Mouse (Mus musculus) cerebellum, postnatal 25 days (tissue): ENCODE measurements around the gene Slc43a2.
A peak's percentile ranks its signal among the peaks of the same experiment; 100 is the strongest.

Experiments used
- DNase-seq, 2 experiments: peaks; one replicate each; pipeline ENCODE4 v3.0.0; 2021; ENCODE audit warnings: mixed read lengths in 2 of 2

The Slc43a2 gene

DNA sequence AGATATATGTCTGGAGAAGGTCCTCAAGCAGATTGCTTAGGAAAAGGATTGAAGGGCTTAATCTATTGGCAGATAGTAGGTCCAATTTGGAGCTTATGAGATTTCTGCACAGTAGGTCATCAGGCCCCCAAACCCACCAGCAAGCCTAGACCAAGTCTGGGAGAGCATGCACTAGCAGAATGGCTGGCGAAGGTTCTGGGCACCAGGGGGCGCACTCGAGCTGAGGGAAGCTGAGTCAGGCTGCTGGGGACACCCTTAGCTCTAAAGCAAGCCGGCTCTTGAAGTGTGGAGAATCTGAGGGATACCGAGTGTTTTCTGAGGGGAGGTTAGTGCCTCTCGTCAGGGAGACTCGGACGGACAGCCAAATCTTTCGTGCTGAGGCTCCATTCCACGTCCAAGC lies 1.2 kb upstream of the Slc43a2 start:
- DNase-seq, result peak; percentile 100

DNA sequence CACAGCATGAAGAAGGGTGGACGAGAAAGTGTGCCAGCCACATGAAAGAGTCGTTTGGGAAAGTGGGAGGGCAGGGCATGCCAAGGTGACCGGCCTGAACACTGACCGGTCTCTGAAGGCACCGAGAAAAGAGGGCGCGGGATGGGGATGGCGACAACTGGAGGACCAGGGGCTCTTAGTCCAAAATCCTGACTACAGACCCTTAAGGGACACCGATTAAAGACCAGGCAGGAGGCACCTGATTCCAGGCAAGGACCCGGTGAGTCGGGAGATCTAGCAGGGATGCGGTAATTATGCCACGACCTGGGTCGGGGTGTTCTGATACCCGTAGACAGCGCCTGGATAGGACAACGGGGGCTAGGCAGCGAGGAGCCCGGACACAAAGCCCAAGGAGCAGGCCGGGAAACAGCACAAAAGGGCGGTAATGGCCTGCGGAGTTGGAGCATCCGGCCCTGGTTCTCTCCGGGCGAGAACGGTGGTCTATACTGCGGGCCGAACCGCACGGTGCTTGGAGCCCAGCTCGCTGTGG lies 585 bp upstream of the Slc43a2 start:
- DNase-seq, result peak in 1 of 2 experiments; percentile 65

DNA sequence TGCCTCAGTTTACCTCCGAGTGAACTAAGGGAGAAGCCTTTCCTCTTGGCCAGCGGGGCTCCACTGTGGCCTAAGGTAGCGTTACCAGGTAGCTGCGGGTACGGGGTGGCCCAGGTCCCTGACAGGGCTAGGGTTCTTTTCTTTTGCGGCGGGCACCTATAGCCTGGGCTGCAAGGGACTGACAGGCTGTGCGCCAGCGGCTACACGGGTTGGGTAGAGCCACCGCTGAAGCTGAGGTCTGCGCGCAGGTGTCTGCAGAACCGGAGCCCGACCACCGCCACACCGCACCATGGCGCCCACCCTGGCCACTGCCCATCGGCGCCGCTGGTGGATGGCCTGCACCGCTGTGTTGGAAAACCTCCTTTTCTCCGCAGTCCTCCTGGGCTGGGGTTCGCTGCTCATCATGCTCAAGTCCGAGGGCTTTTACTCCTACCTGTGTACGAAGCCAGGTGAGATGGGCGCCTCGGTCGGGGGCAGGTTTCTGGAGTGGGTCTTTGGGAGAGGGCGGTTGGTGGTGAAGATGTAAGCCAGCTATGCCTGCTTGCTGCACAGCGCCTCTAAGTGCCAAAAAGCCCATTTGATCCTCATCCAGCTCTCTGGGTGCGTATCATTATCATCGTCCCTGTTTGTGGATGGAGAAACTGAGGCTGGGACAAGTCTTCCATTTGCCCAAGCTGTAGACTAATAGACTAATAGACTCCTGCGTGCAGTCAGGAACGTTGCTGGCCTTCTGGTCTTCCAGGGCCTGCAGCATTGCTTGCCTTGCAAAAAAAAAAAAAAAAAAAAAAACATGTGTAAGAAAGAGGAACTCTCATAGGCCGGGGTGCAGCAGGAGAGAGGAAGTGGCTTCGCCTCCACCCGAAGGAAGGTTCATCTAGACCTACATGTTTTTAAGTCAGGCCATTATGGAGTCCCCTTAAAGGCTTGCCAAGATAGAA lies 1.1 kb downstream of the Slc43a2 start:
- DNase-seq, result peak; percentile 73 to 75

DNA sequence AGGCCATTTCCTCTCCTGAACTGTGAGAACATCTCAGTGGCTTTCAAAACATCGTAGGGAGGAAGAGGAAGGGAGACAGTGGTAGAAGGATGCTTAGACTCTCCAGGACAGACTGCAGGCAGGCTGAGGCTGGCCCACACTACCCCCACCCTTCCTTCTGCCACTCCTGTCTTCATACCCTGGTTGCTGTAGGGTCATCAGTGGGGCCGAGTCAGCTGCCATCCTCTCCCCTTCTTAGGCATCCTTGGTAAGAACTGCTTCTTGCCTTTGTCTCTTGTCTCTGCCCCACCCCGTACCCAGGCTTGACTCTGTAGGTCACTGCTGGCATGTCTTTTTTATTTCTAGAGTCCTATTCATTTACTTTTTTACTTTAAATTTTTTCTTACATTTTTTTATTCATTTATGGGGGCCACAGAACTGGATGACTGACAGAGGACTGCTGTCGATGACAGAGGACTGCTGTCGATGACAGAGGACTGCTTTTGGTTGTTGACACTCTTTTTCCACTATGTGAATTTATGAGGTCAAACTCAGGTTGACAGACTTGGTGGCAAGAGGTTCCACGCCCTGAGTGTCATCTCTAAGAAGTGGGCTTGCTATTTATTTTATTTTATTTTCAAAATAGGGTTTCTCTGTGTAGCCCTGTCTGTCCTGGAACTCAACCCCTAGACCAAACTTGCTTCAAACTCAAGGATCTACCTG lies 2.0 kb downstream of the Slc43a2 start:
- DNase-seq, result peak; percentile 43 to 52

DNA sequence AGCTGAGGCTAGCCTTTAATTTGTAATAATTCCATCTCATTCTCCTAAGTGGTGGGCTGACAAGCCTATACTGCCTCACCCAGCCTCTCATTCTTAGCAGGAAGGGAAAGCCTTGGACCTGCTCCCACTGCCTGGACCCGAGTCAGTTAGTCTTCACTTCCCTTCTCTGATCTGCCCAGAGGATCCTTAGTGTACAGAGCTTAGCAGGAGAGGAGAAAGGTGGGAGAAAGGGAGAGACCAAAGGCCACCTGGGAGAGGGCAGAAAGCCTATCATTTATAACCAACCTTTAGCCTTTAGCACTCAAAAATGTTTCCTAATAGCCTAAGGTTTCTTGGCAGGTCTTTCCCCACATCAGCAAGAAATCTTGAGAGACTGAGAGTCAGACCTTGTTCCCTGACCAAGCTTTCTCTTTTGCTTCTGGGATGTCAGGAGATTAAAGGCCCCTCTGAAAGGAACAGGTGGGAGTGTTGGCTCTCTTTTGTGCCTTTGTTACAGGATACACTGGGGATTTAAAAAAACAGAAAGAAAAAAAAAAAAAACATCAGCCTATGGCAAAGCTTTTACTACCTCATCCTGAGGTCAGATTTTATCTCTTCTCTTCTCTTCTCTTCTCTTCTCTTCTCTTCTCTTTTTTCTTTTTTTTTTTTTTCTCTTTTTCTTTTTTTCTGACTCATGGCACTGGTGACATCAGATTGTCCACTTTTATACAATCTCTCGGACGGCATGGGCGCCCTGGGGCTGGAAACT lies 3.0 kb downstream of the Slc43a2 start:
- peak; percentile 61 to 68 for DNase-seq

DNA sequence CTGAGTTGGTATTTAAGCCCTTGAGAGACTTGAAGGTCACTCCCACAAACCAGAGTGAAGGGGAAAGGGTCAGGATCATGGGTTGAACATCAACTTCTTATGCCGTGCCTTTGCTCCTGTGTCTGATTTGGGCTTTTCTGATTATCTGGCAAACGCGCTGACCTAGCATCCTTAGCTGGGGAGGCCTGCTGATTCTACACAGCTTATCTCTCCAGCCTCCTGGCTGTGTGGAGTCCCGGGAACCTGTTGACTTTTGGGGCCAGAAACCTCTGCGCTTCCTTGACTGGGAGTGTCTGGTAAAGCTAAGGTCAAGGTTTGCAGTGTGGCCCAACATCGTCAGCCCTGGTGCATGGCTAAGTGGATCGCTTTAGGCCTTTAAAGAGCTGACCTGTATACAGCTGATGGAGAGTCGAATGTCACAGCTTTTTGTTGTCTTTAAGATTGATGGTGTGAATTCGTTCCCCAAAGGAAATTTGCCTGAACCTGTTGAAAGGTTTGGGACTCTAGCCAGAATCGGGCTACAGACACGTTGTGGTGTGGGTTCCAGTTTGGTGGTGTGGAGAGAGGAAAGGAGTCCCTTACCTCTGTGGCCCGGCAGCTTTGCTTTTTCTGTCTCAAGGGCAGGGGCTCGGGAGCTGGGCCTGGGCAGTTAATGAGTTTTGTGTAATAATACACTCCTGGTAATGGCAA lies 3.8 kb downstream of the Slc43a2 start:
- DNase-seq, result peak; percentile 56

DNA sequence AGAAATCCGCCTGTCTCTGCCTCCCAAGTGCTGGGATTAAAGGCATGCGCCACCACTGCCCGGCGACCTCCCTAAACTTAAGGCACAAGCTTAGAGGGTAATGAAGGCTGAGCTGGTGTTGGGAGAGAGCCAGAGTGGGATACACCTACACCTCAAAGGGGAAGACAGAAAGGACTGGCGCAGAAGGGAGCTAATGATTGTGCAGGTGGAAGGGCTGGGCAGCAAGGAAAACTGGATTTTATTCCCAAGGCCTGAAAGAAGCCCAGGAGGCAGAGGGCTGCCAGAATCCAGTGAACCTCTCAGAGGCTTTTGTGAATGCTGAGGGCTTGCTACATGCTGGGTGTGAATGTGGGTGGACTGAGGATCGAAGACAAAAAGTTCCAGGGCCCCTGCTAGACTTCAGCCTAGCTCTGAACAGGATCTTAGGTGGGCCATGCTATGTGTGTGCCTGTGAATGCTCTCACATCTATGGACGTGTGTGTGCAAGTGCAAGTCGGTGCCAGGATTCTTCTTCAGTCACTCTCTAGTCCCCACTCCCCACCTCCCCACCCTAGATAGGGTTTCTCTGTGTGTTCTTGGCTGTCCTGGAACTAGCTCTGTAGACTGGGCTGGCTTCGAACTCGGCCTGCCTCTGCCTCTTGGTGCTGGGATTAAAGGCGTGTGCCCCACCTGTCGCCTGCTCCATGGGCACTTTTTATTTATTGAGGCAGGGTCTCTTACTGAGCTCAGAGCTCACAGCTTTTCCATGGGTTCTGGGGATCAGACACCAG lies 4.9 kb downstream of the Slc43a2 start:
- no peak for DNase-seq

DNA sequence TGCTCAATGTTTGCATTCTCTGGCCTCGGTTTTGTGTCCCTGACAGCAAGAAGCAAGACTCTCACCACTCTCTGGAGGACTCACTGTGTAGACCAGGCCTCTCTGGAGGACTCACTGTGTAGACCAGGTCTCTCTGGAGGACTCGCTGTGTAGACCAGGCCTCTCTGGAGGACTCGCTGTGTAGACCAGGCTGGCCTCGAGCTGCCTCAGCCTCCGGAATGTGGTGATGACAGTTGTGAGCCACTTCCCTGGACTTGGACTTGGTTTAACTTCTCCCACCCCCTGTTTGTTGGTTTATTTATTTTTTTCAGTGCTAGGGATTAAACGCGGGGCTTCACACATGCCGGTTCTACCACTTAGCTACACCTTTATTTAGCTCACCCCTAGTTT lies 5.5 kb downstream of the Slc43a2 start:
- DNase-seq, result no peak

DNA sequence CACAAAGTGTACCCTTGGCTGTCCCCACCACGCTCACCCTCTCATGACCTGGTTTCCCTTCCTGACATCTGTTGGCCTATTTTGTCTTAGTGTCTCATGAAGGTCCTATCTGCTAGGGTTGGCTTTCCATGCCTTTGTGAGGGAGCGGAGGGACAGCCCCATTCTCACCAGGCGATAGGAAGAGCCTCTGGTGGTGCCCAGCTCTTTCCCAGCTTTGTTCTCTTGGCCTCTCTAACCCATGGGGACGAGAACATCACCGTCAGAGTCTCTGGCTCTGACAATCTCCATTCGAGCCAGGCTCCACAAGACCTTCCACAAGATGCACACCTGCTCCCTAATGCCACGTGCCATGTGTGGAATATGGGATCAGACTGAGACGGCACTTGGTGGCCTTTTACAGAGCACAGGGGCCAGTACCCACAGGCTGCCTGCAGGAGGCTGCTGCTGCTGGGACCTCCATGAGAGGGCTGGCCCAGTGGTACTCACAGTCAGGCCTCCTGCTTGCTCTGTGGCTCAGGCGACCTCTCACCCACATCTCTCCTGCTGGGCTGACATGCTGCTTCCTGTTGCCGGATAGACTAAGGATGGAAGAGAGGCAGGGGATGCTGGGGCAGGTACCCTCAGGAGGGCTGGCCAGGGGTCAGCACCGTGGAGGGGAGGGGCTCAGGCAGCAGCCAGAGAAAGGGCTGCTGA lies 6.1 kb downstream of the Slc43a2 start:
- DNase-seq, result peak; percentile 68 to 76

DNA sequence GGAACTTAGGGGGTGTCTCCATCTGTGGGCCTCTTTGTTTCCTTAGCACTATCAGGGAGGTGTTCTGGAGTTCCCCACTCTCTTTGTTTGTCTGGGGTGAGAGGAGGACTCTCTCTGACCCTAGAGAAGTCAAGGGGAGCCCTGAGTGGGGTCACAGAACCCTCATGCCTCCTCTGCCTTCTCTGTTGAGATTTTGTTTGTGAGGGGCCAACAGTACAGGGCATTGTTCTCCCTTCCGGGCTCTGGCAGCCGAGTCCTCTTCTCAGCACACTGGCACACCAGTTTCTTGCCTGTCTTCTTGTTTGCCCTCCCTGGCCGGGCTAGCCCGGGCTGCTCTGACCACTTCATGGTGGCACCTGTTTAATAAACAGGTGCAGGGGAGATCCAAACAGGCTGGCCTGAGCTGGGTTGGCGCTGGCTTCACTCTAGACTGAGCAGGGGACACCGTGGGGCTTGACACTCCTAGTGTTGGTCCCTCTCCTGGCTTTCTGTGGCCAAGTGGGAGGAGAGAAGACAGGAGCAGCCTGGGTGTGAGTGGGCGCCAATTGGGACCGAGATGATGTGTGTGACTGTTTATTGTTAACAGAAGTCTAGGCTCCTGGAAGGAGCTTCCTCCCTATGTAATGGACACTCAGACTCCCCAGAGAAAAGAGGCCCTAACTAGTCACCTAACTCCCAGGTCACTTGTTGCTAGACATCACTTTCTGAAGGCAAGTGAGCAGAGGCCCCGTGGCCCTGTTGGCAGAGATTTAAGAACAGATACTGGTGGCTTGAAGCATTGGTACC lies 6.9 kb downstream of the Slc43a2 start:
- DNase-seq, result peak; percentile 55 to 56

DNA sequence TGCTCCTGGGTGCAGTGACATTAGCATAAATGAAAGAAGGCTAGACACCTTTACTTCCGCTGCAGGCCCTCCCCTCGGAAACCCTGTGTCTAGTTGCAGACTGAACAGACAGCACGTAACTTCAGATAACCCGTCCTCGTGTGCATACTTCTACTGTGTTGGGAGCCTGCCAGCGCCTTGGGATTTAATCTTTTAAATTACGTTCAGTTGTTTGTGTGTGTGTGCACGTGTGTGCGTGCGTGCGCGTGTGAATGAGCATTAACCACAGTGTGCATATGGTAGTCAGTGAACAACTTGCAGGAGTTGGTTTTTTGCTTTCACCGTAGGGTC lies 7.4 kb downstream of the Slc43a2 start:
- DNase-seq, result peak; percentile 40 to 54

DNA sequence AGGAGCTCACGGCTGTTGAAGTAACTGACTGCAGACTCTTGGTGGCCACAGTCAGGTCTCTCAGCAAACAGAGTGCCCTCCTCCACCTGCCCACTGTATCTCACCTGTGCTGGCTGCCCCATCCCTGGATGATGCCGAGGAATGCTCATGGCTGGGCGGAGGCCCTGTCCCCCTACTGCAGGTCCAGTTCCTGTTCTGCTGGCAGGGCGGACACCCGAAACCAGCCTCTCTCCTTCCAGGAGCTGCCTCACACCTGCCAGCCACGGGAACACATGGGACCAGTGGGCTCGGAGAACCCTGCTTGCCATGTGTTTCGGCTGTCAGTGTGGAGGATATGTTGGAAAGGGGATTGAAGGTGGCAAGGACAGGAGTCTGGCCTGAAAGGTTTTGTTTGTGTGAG lies 8.7 kb downstream of the Slc43a2 start:
- DNase-seq, result peak in 1 of 2 experiments; percentile 46

DNA sequence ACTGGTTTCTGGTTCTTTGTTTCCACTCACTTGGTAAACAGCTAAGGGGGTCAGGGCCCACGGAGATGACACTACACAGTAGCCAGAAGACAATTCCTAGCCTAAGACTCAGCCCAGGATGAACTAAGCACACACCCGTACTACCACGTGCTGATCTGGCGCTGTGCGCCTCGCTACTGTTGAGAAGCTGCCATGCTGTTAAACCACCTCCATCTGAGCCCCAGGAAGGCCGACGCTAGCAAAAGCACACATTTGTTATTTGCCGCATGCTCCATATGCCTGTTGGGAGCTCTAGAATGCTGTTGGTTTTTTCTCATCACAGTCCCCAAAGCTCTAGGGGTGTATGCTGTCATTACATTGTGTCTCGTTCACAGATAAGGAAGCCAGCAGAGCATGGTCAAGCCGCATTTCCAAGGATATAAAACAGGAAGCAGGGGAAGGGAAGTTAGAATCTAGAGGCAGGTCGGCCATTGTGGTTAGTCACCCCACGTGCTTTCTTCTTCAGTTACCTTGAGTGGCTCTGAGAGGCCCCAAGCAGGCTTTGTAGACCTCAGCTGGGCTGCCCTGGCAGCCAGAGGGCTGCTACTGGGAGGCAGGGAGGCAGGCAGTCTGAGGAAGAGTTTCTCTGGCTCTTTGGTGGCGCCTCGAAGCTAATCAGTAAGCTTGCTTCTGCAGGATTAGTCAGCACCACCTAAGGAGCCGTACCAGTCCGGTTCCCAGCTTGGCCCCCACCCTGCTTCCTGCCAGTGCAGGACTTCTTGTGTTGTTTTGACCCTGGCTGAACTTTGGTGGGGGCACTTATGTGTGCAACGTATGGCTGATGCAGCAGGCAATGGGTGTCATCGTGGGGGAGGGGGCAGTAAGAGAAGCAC lies 9.5 kb downstream of the Slc43a2 start:
- peak; percentile 61 to 68 for DNase-seq

DNA sequence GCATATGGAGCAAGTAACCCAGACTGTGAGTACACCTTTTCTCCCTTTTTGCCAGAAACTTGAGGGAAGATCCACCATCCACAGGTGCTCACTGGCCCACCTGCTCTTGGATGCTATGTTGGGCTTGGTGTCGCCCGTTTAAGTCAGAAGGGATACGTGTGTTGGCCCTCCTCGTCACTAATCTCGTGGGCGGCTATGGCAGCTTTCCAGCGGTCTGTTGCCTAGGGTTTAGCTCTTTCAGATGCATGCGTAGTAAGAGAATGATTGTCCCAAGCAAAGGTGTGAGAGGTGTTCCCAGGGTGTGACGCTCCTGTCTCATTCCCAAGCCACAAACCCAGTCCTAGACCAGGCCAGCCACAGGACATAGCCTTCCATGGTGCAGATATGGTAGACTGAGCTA lies 13.2 kb downstream of the Slc43a2 start:
- DNase-seq, result peak; percentile 60 to 74

DNA sequence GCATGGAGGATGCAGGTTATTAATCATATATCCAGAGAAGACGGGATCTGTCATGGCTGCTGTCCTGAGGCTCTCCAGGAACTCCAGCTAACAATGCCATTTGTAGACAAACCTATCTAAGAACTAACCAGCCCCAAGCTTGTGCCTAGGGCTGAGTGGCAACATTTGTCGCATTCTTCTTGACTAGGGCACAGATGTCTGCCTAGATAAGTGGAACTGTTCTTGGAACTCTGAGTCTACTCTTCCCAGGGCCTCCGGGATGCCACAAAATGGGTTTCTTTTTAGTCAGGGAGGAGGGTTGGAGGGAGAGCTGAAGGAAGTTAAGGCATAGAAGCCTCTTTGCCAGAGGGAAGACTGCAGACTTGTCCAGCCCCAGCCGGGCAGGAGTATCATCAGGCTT lies 14.6 kb downstream of the Slc43a2 start:
- no peak for DNase-seq

DNA sequence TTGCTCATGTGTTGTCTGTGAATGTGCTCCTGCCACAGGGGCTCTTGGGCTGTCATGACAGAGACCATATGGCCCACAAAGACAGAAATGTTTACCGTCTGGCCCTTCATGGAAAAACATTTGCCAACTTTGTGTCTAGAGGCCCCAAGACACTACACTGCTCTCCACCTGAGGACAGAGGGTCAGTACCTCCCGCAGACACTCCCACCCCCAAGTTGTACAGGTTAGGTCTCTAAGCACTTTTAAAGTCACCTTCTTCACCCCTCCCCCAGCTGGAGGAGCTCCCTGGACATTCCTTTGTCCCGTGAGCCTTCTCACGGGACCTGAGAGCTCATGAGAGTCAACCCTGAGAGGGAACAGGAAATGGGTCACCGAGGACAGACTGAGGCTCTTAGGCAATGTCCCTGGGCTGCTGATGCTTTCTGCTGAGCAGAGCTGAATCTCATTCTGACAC lies 18.2 kb downstream of the Slc43a2 start:
- DNase-seq, result peak; percentile 57 to 63

DNA sequence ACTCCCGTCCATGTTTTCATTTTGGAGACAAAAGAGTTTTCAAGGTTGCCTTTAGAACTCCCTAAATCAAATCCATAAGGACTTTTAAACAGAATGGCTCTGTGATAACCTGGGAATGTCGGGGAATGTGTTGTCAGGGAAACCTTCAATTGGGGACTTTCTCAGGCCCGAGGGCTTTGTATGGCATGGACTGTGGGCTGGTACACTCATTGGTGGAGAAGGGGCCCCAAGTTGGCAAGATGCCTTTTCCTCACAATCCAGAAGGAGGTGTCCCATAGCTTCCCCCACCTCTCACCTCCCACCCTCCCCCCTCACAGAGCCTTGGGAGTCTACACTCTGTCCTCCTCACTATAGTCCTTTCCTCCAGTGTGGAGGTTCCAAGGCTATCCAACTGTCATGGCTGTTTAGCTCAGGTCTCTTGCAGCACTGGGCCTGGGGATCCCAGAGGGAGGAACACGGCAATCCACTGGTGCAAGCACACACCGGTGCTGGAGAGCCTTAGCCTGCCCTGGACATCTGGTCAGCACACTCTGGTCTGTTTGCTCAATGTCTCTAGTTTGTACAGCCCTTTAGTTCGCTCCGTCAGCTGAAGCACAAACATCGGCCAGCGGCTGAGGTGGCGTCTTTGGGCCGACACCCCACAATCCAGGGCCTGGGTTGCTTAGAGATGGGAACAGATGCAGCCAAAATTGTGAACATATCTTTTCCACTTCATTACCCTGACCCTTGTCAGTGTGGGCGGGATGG lies 18.9 kb downstream of the Slc43a2 start:
- DNase-seq, result peak in 1 of 2 experiments; percentile 41

DNA sequence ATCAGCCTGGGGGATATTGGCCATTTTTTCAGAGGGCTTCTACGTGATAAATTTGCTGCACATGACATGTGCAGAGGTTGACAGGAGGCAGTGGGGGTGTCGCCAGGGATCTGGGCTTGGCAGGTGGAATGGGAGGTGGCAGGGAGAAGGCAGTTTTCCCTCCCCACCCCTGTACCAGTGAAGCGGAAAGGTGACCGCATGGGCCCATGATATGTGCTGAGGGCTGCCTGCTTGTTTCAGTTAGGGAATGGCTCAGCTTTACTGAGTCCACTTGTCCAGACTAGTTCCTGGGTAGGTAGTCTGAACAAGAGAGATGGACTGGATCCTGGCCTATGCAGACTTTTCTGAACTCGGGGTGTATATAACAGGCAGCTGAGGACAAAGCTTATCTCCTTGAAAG lies 19.8 kb downstream of the Slc43a2 start:
- DNase-seq, result peak; percentile 47 to 49
